Mouse (Mus musculus) heart, postnatal 36 days (tissue): Measurements from ENCODE around the gene Limd1. TPM values are rescaled to one million over a fixed set of nuclear protein-coding genes. Genes with fewer than 3 reads are reported as not detected.
A peak's percentile ranks its signal among the peaks of the same experiment; 100 is the strongest.

ENCODE experiments used
- DNase-seq, 2 experiments: peaks; one replicate each; pipeline ENCODE4 v3.0.0; 2021 to 2022
- intact Hi-C: fragments of 180-260 bp; cut with DNase I; formaldehyde crosslinking; loops from one replicate; pipeline ENCODE4 v1.15.1; 2025
- total RNA-seq, 2 experiments: library from RNA; stranded (reverse); gene quantifications; 2 replicates each; pipeline ENCODE4 v1.2.3; 2021

Gene Limd1
- total RNA-seq, 2 experiments from 2014 or later: 43.2 to 43.3 TPM

- no peak for DNase-seq
- intact Hi-C loops: loop anchor here (2.0 kb wide), 1 partner anchor 15 kb away; no protein-coding TSS in a partner anchor
These were observed 31.4 kb downstream of the Limd1 start for GRCm38 (mm10) chr9:123509638-123510604.

DNA sequence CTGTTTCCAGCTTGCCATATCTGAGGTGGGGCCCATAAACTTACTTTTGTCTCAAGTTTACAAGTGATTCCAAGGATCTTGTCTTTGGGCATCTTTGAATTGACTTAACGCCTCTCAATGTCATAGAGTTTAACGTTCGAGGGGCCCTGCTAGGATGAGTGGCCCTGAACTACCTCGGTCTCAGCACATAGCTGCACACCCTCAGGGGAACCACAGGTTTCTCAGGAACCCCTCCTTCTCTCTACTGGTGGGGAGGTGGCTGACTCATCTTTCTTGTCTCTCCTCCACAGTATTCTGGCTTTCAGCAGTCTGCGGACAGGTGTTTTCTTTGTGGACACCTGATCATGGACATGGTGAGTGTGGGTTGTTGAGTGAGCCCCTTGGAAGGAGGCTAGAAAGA, 32.4 kb downstream of the Limd1 start:
- intact Hi-C loops: no loop called here
- no peak for DNase-seq

- no peak for DNase-seq
- intact Hi-C loops: no loop called here
These were observed 34.0 kb downstream of the Limd1 start for GRCm38 (mm10) chr9:123512482-123512881.

DNA sequence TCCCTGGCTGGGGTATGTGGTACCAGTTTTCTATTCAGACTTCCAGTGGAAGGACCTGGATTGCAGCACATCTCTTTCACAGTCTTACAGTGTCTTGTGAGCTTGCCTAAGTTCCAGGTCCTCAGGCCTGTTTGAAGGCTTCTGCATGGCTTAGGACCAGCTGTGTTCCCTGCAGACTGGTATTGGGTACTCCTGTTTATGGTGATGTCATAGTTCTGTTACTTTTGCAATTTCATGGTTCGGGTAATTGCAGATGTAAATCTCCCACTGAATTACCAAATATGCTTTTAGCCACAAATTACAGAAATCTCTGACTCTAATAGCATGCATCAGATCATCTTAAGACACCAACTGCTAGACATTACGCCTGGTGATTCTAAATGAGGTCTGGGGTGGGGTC, 36.6 kb downstream of the Limd1 start:
- no peak for DNase-seq
- intact Hi-C loops: no loop called here

- no peak for DNase-seq
- intact Hi-C loops: no loop called here
These were observed 38.3 kb downstream of the Limd1 start for GRCm38 (mm10) chr9:123516641-123517385.

DNA sequence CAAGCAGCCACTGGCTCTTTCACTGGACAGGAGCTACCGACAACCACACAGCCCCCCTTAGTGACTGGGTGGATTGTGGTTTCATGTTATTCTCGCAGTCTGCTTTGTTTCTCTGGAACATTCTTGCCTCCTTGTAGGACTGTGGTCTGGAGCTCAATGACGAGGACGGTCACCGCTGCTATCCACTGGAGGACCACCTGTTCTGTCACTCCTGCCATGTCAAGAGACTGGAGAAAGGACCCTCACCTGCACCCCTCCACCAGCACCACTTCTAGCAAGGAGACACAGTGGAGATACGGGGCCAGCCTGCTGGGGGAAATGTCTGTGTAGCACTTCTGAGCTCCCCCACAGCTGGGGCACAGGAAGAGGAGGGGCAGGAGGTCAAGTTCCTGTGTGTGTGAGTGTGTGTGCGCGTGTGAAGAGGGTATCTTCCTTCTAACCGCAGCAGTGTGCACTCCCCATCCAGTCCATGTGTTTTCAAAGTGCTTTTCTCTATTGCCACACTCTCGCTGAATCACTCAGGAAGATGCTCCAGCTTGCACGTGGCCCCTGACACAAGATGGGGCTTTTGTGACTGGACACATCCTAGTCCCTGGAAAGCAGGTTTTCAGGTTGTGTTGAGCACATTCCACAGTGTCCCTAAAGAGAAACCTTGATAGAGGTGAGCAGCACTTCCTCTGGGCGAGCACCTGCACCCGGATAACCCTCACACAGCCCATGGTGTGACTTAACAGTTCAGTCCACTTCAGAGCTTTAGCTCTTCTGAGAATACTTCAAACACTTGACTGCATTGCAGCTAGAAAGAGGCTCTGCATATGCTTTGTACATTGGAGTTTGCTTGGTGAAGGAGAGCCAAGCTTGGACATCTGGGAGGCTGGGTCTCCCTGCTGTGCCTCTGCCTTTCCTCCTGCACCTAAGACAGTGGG, 40.7 kb downstream of the Limd1 start:
- intact Hi-C loops: no loop called here
- DNase-seq: no peak

- DNase-seq: no peak
- intact Hi-C loops: loop anchor here (10.0 kb wide), 2 partner anchors 156 to 366 kb away; partner anchors contain the start of genes Clec3b and Lars2
These were observed 42.2 kb downstream of the Limd1 start for GRCm38 (mm10) chr9:123520735-123521134.

- peak in 1 of 2 experiments; percentile 45 for DNase-seq
- intact Hi-C loops: loop anchor here (2.0 to 10.0 kb wide), 3 partner anchors 15 to 369 kb away; partner anchors contain the start of genes Clec3b and Lars2
These were observed 45.2 kb downstream of the Limd1 start for GRCm38 (mm10) chr9:123523676-123524075.

GRCm38 (mm10) chr9:123525095-123525494, 46.6 kb downstream of the Limd1 start:
- DNase-seq: peak; percentile 66
- intact Hi-C loops: loop anchor here (1.0 to 10.0 kb wide), 5 partner anchors 16 to 370 kb away; partner anchors contain the start of genes Clec3b, Lars2 and Tmem158

DNA sequence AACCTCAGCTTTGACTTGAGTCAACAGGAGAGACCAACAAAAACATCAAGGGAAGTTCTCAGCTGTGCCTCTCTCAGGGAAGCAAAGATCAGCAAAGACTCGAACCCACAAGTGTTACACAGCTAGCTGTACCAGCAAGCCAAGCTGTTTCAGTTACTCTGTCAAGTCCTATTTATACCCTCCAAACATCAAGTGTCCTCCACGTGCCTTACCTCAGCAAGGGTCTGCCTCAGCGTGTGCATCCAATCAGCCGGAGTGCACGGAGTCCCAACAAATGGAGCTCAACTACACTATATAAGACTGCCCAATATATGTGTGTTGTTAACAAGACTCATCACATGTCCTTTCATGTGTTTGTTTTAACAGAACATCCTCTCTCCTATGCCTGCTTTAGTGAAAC, 48.0 kb downstream of the Limd1 start:
- no peak for DNase-seq
- intact Hi-C loops: loop anchor here (5.0 to 10.0 kb wide), 3 partner anchors 162 to 372 kb away; partner anchors contain the start of genes Clec3b, Lars2 and Tmem158

- intact Hi-C loops: loop anchor here (5.0 to 10.0 kb wide), 3 partner anchors 164 to 374 kb away; partner anchors contain the start of genes Clec3b, Lars2 and Tmem158
These were observed 49.8 kb downstream of the Limd1 start for GRCm38 (mm10) chr9:123528087-123528925.

DNA sequence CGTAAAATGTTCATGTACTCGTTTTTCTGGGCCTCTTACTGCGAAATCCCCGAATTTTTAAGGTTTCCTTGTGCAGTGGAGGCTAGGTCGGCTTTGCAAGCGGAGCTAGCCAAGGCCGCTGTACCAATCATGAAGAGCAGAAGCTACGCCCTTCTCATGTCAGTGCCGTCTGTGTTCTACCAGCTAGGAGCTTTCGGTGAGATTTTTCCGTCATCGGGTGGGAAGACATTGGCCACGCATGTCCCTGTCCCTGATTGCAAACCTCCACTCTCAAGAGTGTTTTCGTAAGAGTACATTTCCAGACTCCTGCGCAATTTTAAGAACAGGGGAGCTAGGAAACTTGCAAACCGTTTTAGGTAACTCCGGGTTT, 50.4 kb downstream of the Limd1 start:
- intact Hi-C loops: loop anchor here (5.0 to 10.0 kb wide), 3 partner anchors 164 to 374 kb away; partner anchors contain the start of genes Clec3b, Lars2 and Tmem158
- peak; percentile 56 to 63 for DNase-seq

More at GRCm38 (mm10) chr9:123528087-123528925, 49.8 kb downstream of the Limd1 start:
- DNase-seq: no peak

GRCm38 (mm10) chr9:123529392-123530157, 51.1 kb downstream of the Limd1 start, which contains the start of gene Sacm1l:
Sacm1l (plus strand) TSS chr9:123529759.
- intact Hi-C loops: loop anchor here (5.0 to 10.0 kb wide), 3 partner anchors 165 to 375 kb away; partner anchors contain the start of genes Clec3b, Lars2 and Tmem158

GRCm38 (mm10) chr9:123530158-123530475, 51.6 kb downstream of the Limd1 start:
- no peak for DNase-seq
- intact Hi-C loops: no loop called here

More at GRCm38 (mm10) chr9:123529392-123530157, 51.1 kb downstream of the Limd1 start, which contains the start of gene Sacm1l:
- peak; percentile 96 to 97 for DNase-seq

GRCm38 (mm10) chr9:123530566-123531130, 52.1 kb downstream of the Limd1 start:
- intact Hi-C loops: no loop called here

GRCm38 (mm10) chr9:123531234-123531633, 52.7 kb downstream of the Limd1 start:
- DNase-seq: no peak
- intact Hi-C loops: no loop called here

More at GRCm38 (mm10) chr9:123530566-123531130, 52.1 kb downstream of the Limd1 start:
- no peak for DNase-seq

GRCm38 (mm10) chr9:123536613-123537012, 58.1 kb downstream of the Limd1 start:
- intact Hi-C loops: no loop called here

More at GRCm38 (mm10) chr9:123536613-123537012, 58.1 kb downstream of the Limd1 start:
- no peak for DNase-seq
